Mouse (Mus musculus) heart, postnatal 4 days (tissue): ENCODE measurements around the gene Hoxb5. TPM values are rescaled to one million over a fixed set of nuclear protein-coding genes. Genes with fewer than 3 reads are reported as not detected.

ENCODE experiments used
- DNase-seq: peaks from one replicate; pipeline ENCODE4 v3.0.0; 2021
- total RNA-seq, 2 experiments: library from RNA; stranded (reverse); gene quantifications; 2 replicates each; pipeline ENCODE4 v1.2.3; 2021

The Hoxb5 gene
- total RNA-seq, 2 experiments from 2014 or later = 0.32 TPM; not detected in 1

- DNase-seq = no peak
These were observed 30.9 kb upstream of the Hoxb5 start for GRCm38 (mm10) chr11:96272024-96272921.

GRCm38 (mm10) chr11:96274428-96274827 lies 28.7 kb upstream of the Hoxb5 start:
- no peak for DNase-seq

GRCm38 (mm10) chr11:96275896-96276295 lies 27.2 kb upstream of the Hoxb5 start:
- no peak for DNase-seq

- no peak for DNase-seq
These were observed 25.7 kb upstream of the Hoxb5 start for GRCm38 (mm10) chr11:96277151-96278044.

- no peak for DNase-seq
These were observed 24.8 kb upstream of the Hoxb5 start for GRCm38 (mm10) chr11:96278324-96278723.

GRCm38 (mm10) chr11:96278773-96279172 lies 24.4 kb upstream of the Hoxb5 start:
- DNase-seq = peak; percentile 90

- DNase-seq = no peak
These were observed 23.5 kb upstream of the Hoxb5 start for GRCm38 (mm10) chr11:96279421-96280233.

- no peak for DNase-seq
These were observed 22.4 kb upstream of the Hoxb5 start for GRCm38 (mm10) chr11:96280399-96281378.

- DNase-seq = no peak
These were observed 21.7 kb upstream of the Hoxb5 start for GRCm38 (mm10) chr11:96281396-96281795.

GRCm38 (mm10) chr11:96281855-96282570 lies 21.1 kb upstream of the Hoxb5 start, which contains the start of gene Hoxb8:
TSS of gene Hoxb8 (plus strand) at chr11:96281905.
- DNase-seq = no peak

GRCm38 (mm10) chr11:96282795-96283430 lies 20.2 kb upstream of the Hoxb5 start:
- no peak for DNase-seq

- DNase-seq = peak; percentile 48
These were observed 18.9 kb upstream of the Hoxb5 start for GRCm38 (mm10) chr11:96284041-96284749.

- DNase-seq = no peak
These were observed 18.1 kb upstream of the Hoxb5 start for GRCm38 (mm10) chr11:96284774-96285734.

- DNase-seq = no peak
These were observed 17.1 kb upstream of the Hoxb5 start, which contains the start of gene Hoxb7 for GRCm38 (mm10) chr11:96285771-96286738. TSS of gene Hoxb7 (plus strand) at chr11:96286623.

GRCm38 (mm10) chr11:96286739-96287385 lies 16.3 kb upstream of the Hoxb5 start:
- no peak for DNase-seq

GRCm38 (mm10) chr11:96287411-96287810 lies 15.7 kb upstream of the Hoxb5 start:
- no peak for DNase-seq
